Mouse (Mus musculus): ENCODE data around the gene Ptma.
"Not testable (repeated sequence)": the region's sequence is repeated elsewhere in the genome, so short reads cannot be mapped to it uniquely, and the experiment has no call there.

Ptma gene

DNA sequence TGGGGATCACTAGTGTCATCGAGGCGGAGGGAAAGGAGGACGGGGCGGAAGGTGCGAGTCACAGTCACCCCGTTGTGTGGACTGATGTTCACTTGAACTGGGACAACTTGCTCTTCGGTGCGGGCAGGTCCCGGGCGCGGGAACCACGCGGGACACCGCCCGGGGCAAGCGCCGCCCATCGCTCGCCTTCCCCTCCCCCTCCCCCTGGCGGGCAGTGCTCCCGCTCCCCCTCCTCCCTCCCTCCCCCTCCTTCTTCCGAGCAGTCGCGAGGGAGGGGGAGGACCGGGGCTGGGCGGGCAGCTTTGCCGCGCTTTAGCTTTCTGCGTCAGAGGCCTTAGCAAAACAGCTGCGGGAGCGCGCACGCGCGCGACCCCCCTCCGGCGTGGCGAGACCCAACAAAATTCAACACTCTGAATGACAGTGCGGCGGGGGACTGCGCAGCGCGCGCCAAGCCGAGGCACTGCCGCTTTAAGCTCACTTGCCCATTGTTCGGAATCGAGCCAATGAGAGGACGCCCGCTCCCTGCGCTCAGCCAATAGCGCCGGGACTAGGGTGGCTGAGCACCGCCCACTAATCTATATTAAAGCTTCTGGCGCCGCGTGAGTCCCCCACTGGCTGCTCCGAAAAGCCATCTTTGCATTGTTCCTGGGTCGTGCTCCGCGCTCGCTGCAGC lies at the start of gene Ptma:
Gene Ptma, plus strand, starts transcription at position 611 of the 673 bp plus-strand sequence.
- DNase-seq (ENCODE audit: low spot score) = peak; percentile 99

DNA sequence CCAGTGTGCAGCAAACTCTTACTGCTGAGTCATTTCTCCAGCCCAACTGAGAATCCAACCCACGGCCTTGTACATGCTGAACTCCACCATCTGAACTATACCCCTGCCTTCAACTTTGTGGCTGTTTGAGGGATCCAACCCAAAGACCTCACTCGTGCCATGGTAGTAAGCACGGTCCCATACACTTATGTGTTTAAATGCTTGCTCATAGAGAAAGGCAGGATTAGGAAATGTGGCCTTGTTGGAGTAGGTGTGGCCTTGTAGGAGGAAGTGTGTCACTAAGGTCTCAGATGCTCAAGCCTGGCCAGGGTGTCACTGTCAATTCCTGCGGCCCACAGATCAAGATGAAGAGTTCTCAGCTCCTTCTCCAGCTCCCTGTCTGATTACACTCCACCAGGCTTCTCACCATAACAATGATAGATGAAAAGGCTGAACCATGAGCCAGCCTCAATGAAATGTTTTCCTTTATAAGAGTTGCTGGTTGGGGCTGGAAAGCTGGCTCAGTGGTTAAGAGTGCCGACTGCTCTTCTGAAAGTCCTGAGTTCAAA lies 48.7 kb upstream of the Ptma start:
- DNase-seq (ENCODE audit: low spot score) = no peak

DNA sequence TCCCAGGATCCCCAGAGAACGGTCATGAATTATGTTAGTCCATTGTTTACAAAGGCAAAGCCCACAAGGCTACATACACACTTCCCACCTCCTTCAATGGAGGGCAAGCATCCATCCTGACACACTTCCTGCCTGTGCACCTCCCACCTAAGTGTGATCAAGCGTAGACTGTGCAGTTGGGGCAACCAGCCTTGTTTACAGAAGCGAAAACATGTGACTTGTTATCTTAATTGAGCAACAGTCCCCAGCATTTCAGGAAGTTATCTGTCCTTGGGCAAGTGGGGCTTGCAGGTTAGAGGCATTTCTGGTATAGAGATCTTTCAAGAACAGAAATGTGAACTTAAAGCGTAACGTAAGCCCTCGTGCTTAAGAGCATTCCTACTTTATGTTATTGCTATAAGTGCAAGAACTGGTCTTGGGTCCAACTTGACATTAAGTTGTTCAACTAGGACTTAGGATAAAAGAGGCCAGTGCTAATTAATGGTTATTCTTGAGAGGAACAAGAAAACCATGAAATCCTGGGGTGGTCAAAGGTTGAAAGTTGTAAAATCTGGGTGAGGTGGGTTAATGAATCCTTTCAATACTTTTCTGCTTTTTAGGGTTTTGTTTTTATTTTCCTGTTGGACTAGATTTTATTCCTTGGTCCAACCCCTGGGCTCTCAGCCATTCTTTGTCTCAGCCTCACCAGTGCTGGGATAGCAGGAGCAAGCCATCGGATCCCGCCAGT lies 47.3 kb upstream of the Ptma start:
- DNase-seq (ENCODE audit: low spot score) = no peak

DNA sequence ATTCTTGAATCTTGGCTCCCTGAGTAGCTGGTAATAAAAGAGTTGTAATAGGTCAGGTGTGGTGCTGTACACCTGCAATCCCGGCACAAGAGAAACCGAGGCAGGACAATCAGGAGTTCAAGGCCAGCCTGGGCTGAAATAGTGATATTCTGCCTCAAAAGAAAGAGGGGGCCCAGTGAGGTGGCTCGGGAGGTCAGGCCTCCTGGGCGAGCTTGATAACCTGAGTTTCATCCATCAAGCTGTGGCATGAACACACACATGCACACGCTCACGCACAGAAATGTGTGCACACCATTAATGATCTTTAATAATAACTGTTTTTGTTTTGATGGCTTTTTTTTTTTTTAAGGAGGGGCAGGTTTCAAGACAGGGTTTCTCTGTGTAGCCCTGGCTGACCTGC lies 46.2 kb upstream of the Ptma start:
- DNase-seq (ENCODE audit: low spot score) = no peak

DNA sequence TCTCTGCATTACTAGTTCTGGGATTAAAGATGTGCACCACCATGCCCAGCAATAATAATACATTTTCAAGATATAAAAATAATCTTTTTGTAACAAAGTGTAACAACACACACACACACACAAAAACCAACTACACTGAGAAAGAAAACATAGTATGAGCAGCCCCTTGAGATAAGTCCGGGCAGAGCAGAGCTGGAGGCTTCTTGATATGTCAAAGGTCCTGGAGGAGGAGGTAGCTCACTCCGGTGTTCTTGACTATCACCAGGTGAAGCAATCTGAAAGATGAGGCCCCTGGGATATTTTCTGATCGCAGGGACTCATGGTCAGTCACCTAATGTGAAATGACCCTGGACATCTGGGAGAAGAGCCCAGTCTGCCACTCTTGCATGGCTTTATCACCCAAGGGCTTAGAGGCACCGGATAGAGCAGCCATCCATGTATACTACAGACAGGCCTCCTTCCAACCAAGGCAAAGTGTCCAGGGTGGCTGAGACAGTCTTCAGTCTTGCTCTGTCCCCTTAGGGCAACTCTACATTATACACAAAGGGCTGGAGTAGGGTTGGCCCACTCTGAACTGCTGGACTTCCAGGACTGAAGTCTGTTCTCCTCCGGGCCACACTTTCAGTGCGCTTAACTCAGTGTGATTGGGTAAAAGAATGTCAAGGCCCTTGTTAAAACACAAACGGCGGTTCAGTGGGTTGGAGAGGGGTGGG lies 45.6 kb upstream of the Ptma start:
- no peak for DNase-seq (ENCODE audit: low spot score)

DNA sequence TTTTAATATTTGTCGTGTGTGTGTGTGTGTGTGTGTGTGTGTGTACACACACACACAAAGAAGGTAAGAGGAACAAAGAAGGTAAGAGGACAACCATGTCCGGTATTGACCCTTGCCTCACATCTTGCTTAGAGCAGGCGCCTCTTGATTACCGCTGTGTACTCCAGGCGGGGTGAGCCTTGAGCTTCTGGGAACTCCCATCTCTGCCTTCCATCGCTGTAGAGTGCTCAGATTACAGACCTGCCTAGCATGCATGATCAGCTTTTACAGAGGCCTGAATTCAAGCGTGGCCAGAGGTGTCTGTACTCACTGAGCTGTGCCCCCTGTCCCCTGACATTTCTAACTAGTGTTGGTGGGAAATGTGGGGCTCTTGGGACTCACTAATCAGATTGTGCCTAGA lies 45.1 kb upstream of the Ptma start:
- DNase-seq (ENCODE audit: low spot score) = no peak

DNA sequence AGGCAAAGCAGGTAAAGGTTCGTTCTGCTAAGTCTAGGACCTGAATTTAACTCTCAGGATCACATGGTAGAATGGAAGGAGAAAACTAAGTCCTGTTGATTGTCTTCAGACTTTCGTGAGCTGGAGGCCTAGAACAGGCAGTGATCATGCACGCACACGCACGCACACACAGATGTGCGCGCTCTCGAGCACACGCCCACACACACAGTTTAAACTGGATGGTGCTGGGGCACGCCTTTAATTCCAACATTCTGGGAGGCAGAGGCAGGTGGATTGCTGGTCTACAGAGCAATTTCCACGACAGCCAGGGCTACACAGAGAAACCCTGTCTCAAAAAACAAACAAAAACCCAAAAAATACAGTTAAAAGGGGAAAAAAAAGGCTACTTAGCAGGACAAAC lies 44.2 kb upstream of the Ptma start:
- no peak for DNase-seq (ENCODE audit: low spot score)

DNA sequence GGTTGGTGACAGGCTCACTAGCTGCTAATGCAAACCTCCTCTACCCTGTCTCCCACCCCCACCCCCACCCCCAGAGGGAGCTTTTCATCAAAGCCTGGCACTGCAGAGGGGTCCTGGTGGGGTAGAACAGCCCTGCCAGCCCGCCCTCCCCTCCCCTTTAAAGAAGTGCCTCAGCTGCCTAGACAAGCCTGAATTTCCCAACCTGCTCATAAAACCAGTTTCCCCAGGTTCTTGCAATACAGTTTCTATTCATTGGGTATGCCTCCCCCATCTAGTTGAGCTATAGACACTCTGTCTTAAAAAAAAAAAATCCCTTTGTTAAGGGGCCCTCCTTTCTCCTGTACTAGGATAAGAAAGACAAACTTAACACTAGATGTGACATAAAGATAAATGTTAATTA lies 43.8 kb upstream of the Ptma start:
- no peak for DNase-seq (ENCODE audit: low spot score)

DNA sequence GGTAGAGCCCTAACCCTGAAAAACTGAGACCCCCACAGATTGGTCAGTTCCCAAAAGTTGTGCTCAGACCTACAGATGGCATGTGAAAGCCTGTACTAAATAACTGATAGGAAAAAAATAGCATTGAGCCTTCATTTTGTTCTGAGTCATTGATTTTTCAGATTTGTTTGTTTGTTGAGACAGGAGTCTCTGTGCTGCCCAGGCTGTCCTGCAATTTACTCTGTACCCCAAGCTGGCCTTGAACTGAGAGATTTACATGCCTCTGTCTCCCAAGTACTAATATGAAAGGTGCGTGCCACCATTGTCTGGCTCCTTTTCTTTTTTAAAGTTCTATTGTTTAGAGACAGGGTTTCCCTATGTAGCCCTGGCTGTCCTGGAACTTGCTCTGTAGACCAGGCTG lies 41.2 kb upstream of the Ptma start:
- no peak for DNase-seq (ENCODE audit: low spot score)

DNA sequence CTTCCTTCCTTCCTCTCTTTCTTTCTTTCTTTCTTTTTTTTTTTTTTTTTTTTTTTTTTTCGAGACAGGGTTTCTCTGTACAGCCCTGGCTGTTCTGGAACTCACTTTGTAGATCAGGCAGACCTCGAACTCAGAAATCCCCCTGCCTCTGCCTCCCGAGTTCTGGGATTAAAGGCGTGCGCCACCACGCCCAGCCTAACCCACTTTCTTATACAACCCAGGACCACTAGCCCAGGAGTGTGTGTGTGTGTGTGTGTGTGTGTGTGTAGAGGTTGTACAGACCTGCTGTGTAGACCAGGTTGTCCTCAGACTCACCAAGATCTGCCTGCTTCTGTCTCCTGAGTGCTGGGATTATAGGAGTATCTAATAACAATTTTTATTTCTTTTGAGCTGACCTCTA lies 40.7 kb upstream of the Ptma start:
- not testable (repeated sequence) for DNase-seq (ENCODE audit: low spot score)

DNA sequence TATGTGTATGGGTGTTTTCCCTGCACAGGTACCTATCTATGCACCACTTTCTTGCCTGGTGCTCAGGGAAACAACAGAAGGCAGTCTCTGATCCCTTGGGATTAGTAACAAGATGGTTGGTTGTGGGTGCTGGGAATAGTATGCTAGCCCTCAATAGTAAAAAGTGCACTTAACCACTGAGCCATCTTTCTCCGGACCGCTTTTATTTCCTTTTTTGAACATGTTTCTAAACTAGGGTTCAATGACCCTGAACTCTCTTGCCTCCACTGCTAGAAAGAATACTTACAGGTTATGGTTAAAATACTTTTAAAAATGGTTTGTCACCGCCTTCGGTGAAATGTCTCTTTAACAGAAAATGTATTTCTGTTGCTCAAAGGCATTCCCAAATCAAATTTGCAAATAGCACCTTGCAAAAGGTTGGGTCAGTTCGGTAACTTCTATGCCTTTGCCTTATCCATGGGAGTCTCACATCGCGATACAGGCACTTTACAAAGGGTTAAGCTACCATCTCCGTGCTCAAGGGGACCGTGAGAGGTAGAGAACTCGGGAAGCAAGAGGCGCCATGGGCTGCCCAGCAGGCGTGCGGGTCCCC lies 39.7 kb upstream of the Ptma start:
- DNase-seq (ENCODE audit: low spot score) = no peak

DNA sequence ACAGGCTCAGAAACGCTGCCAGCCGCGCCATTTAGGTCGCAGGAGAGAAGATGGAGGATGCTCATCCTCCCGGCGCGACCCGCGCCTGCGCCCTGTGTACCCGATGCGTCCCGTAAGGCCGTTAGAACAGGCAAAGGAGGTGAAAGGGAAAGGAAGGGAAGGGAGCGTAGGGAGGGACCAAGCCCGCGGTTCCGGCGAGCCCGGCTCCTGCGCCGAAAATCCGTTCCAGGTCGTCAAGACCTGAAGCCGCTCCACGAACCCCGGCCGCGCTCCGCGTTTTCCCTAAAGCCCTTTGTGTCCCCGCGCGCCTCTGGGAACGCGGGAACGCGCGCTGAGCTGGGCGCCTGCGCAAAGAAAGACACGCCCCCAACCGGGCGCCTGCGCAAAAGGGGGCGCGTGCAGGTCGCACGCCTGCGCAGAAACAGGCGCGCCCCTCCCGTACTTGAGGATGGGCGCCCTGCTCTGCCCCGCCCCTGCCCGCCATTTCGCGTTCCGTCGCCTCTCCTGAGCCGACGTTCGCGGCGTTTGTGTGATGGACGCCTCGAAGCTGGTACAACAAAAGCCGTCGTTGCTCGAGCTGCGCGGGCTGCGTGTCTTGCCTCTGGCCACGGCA lies 39.1 kb upstream of the Ptma start:
- peak; percentile 98 for DNase-seq (ENCODE audit: low spot score)

DNA sequence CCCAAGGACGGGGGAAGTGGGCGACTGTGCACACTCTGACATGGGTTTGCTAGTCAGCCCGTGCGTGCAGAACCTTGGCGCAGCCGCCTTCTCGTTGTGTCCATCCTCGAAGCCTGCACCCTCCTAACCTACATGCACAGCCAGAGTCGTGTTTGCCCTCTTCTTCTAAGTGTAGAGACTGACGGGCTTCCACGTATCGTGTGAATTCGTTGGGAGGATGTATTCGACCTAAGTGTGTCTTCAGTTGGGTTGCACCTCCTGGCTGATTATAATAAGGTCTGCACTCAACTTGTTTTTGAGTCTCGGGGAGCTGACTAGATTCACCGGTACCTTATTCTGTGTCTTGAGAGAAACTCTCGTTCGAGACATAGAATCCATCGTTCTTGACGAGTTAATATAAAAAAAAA lies 38.6 kb upstream of the Ptma start:
- no peak for DNase-seq (ENCODE audit: low spot score)

DNA sequence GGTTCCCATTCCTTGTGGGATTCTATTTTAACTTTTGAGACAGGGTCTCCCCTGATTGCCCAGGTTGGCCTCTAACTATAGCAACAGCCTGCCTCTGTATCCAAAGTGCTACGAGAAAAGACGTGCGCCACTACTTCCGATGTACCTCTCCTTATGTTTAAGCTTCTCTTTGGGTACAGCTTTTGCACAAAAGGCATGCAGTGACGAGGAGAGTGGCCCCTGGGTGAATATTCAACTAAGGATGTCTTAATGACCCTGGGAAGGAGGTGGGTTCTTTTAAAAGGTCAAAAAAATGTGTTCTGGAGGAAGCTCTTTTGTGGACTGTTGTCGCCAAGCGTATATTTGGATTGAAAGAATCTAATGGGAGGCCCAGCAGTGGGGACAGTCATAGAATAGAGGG lies 38.2 kb upstream of the Ptma start:
- no peak for DNase-seq (ENCODE audit: low spot score)

DNA sequence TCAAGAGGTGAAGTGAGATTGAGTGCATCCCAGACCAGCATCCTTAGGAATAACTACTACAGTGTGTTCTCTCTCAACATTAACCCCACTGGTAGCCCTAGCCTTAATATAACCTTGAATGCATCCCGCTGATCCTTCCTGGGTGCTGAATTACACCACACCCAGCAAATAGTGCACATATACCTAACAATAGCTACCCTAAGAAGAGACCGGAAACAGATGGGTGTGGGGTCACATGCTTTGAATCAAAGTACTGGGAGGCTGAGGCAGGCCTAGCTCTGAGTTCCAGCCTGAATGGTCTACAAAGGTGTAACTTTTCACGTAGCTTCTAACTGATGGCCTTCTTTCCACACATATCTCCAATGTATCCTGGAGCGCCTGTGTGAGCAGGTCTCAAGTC lies 37.8 kb upstream of the Ptma start:
- DNase-seq (ENCODE audit: low spot score) = no peak

DNA sequence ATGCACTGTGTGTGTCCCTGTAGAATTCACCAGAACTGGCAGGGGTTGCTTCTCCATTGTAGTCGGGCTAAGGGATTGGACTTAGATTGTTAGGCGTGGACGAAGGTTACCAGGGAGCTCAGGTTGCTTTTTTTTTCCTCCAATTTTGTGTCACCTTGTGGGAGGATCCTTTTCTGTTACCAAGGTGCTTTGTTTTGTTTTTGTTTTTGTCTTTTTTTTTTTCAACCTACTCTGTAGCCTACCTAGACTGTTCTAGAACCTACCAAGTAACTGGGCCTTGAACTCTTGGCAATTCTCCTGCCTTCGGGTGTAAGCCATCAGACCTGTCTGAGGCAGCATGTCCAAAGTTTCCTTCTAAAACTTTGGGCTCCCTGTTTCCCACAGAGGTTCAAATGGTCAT lies 36.6 kb upstream of the Ptma start:
- no peak for DNase-seq (ENCODE audit: low spot score)

DNA sequence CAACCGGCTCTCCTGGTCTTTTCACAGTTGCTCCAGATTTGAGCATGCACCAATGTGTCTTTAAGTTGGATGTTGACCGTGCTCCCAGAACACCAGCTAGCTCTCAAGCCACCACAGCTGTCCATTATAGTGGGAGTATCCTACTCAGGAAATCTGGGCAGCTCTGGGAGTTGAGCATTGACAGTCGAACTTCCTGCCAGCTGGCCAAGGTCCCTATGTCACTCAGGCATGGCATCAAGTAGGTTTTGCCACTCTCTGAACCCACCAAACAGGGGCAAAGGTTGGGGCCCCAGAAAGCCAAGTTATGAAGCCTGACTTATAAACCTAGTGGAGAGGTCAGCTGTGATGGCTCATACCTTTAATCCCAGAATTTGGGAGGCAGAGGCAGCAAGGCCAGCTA lies 35.8 kb upstream of the Ptma start:
- DNase-seq (ENCODE audit: low spot score) = no peak

DNA sequence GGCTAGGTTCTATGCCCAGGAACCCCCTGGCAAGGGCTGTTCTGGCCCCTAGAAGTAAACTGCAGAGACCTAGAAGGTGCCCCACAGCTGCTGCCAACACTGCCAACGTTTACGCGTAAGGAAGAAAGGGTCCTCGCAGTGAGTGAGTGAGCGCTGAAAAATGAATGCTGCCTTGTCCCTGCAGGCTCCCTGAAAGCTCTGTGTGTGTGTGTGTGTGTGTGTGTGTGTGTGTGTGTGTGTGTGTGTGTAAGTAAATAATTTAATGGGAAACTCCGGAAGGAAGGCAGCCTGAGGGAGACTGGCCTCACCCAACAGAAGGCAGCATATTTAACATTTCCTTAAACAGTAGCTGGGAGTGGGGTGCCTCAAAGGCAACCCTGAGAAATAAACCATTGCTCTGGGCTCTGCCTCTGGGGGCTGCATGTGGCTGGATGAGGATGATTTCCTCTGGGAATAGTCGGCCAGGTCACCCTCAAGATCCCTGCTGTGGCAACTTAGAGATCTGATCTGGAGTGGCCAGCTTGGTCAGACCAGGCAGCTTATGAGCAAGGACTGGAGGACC lies 34.9 kb upstream of the Ptma start:
- no peak for DNase-seq (ENCODE audit: low spot score)

DNA sequence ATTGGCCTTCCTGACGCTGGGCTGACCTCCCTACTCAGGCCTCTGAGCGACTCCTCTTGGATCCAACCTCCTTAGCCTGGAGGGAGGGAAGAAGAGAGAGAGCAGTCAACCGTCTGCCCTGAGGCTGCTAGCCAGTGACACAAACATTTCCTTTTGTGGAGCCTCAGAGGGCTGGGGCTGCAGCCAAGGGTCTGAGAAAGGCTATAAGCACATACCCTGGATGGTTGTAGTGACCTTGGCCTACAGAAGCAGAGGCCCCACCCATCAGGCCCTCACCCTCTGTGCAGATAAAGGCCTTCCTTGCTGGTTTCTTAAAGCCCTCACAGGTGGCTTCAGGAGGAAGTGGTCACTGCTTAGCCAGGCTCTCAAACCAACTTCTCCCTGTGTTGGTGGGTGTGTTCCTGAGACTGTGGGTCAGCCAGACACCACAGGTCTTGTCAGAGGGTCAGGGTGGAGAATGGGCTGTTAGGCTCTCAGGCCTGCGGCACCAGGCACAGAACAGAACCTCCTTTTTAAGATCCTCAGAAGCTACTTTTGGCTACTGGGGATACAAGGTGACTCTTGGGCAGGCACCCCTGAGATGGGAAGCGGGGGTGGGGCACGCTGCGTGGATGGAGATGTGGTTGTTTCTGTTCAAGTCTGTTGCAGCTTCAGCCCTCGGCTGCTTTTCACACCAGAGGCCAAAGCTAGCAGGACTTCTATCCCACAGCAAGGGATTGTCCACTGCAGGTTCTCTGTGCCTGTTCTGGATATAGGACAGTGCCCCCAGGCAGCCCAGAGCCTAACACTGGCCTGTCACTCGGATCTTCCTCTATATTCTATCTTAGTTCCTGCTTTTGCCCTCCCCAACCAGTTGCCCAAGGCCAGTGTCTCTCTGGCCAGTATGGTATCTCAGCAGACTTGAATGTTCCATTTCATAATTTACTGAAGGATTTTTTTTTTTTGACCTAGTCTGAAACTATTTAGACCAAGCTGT lies 34.1 kb upstream of the Ptma start:
- DNase-seq (ENCODE audit: low spot score) = no peak

DNA sequence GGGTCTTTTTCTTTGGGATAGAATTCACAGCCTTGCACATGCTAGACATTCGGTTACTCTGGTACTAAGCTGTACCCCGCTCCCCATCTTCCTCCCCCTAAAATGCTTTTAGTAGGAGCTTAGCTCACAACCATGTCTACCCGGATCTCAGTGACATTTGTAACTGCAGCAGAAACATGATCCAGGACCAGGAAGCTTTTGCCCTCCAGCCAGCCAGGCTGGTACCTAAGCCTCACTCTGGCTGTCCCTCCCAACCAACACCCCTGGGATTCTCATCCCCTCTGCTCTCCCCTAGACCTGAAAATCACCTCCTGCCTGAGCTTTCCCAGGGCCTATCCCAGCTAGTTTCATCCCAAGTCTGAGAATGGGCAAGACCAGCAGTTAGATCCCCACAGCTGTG lies 32.7 kb upstream of the Ptma start:
- DNase-seq (ENCODE audit: low spot score) = no peak

DNA sequence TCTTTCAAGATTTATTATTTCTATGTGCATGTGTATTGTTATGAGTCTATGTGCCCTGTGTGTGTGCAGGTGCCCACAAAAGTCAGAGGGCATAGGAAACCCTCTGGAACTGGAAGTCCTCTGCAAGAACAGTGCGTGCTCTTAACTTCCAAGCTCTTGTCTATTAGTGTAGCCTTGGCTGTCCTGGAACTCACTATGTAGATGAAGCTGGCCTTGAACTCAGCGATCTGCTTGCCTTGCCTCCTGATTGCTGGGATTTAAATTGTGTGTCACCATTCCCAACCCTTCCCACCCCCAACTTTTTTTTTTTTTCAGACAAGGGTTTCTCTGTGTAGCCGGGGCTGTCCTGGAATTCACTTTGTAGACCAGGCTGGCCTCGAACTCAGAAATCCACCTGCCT lies 30.2 kb upstream of the Ptma start:
- DNase-seq (ENCODE audit: low spot score) = no peak

Data from embryo, embryonic 10 days (tissue).